Mouse (Mus musculus): Measurements from ENCODE around the gene Gsdmc3. TPM values are rescaled to one million over a fixed set of nuclear protein-coding genes. Genes with fewer than 3 reads are reported as not detected.
"Not testable (repeated sequence)": the region's sequence is repeated elsewhere in the genome, so short reads cannot be mapped to it uniquely, and the experiment has no call there.

The Gsdmc3 gene
- polyA plus RNA-seq, 1 experiment from 2014 or later = not detected

- not testable (repeated sequence) for H3K36me3 ChIP-seq (ENCODE audit: control insufficient read depth, insufficient read depth, low read length); H3K27ac ChIP-seq (ENCODE audit: low read depth, low read length); H3K4me2 ChIP-seq; H3K9ac ChIP-seq (ENCODE audit: low read depth, low read length); H3K4me1 ChIP-seq (replicated peaks; ENCODE audit: control insufficient read depth, insufficient read depth, low read length); H3K4me3 ChIP-seq (ENCODE audit: low read depth, low read length); ATAC-seq (replicated peaks; ENCODE audit: low FRiP score); H3K9me3 ChIP-seq (ENCODE audit: control insufficient read depth, low read length); DNase-seq (ENCODE audit: low spot score); H3K27me3 ChIP-seq (replicated peaks; ENCODE audit: control insufficient read depth, insufficient read depth, low read length)
- WGBS = 62% methylated on average over 5 of the region's 5 CpGs
Observed at GRCm38 (mm10) chr15:63888440-63888839, 10.1 kb upstream of the Gsdmc3 start.

- not testable (repeated sequence) for H3K36me3 ChIP-seq (ENCODE audit: control insufficient read depth, insufficient read depth, low read length); H3K9me3 ChIP-seq (ENCODE audit: control insufficient read depth, low read length); H3K27ac ChIP-seq (ENCODE audit: low read depth, low read length); H3K4me2 ChIP-seq; H3K4me3 ChIP-seq (ENCODE audit: low read depth, low read length); DNase-seq (ENCODE audit: low spot score); H3K9ac ChIP-seq (ENCODE audit: low read depth, low read length); H3K4me1 ChIP-seq (replicated peaks; ENCODE audit: control insufficient read depth, insufficient read depth, low read length); ATAC-seq (replicated peaks; ENCODE audit: low FRiP score); H3K27me3 ChIP-seq (replicated peaks; ENCODE audit: control insufficient read depth, insufficient read depth, low read length)
- no CpG with 5 or more reads among the region's 5 CpGs for WGBS
Observed at GRCm38 (mm10) chr15:63887949-63888348, 9.6 kb upstream of the Gsdmc3 start.

GRCm38 (mm10) chr15:63876160-63876559 is 2.2 kb downstream of the Gsdmc3 start:
- ATAC-seq (replicated peaks; ENCODE audit: low FRiP score); H3K4me3 ChIP-seq (ENCODE audit: low read depth, low read length); H3K9ac ChIP-seq (ENCODE audit: low read depth, low read length); H3K9me3 ChIP-seq (ENCODE audit: control insufficient read depth, low read length); H3K4me2 ChIP-seq; DNase-seq (ENCODE audit: low spot score); H3K27ac ChIP-seq (ENCODE audit: low read depth, low read length); H3K27me3 ChIP-seq (replicated peaks; ENCODE audit: control insufficient read depth, insufficient read depth, low read length); H3K4me1 ChIP-seq (replicated peaks; ENCODE audit: control insufficient read depth, insufficient read depth, low read length); H3K36me3 ChIP-seq (ENCODE audit: control insufficient read depth, insufficient read depth, low read length): not testable (repeated sequence)

GRCm38 (mm10) chr15:63861965-63862364 is 16.4 kb downstream of the Gsdmc3 start:
- 42% methylated on average over 5 of the region's 5 CpGs for WGBS
- H3K9ac ChIP-seq (ENCODE audit: low read depth, low read length); ATAC-seq (replicated peaks; ENCODE audit: low FRiP score); DNase-seq (ENCODE audit: low spot score); H3K4me3 ChIP-seq (ENCODE audit: low read depth, low read length); H3K27ac ChIP-seq (ENCODE audit: low read depth, low read length); H3K4me1 ChIP-seq (replicated peaks; ENCODE audit: control insufficient read depth, insufficient read depth, low read length); H3K36me3 ChIP-seq (ENCODE audit: control insufficient read depth, insufficient read depth, low read length); H3K4me2 ChIP-seq; H3K27me3 ChIP-seq (replicated peaks; ENCODE audit: control insufficient read depth, insufficient read depth, low read length); H3K9me3 ChIP-seq (ENCODE audit: control insufficient read depth, low read length): not testable (repeated sequence)

Other genes with a start within 250 kb of the Gsdmc3 start
- not detected in 2 replicates for gene Gsdmc2, start 33.4 kb downstream of the Gsdmc3 start, polyA plus RNA-seq (2014; fragmentation: Nextera tagmentation; extraction: Ambion mirVana)
- gene Gsdmc4, start 33.7 kb upstream of the Gsdmc3 start, polyA plus RNA-seq (2014; fragmentation: Nextera tagmentation; extraction: Ambion mirVana) = not detected in 2 replicates
- gene Fam49b, start 181.9 kb upstream of the Gsdmc3 start, polyA plus RNA-seq (2014; fragmentation: Nextera tagmentation; extraction: Ambion mirVana) = 70.8 and 74.7 TPM in 2 replicates

Data from liver, embryonic 11.5 days (tissue).